Mouse (Mus musculus) spleen, adult 10 weeks (tissue): ENCODE results near the gene Gm10487. TPM values are rescaled to one million over a fixed set of nuclear protein-coding genes. Genes with fewer than 3 reads are reported as not detected.

Source experiments
- polyA plus RNA-seq: library from polyadenylated mRNA; stranded (reverse); fragments of 350-450 nt; fragmentation: Illumina TruSeq; extraction: RNeasy Lipid Tissue Mini Kit (QIAGEN cat#74804); gene quantifications from one replicate; pipeline ENCODE4 v1.2.3, GENCODE M21; 2015; ENCODE audit warnings: low replicate concordance; ENCODE audit not compliant: insufficient read depth

The Gm10487 gene
- not detected for polyA plus RNA-seq

DNA sequence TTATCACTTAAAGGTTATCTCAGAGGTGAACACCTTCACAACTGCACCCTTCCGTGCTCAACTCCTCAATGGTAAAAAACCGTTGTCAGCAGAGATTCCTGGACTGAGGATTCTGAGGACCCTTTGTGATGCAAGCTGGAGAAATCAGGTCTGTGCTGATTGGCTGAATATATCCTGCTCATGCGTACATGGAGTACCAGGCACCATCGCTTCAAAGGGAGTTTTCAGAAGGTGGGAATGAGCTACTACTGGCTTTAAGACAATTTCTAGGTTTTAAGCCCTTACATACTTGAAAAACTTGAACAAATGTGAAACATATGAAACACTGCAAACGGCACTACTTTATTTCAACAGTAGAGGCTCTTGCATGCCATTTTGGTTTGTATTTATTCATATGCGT lies at the start of gene Gm10487:
Gene Gm10487 (minus strand): TSS at position 101 of the 400 bp plus-strand sequence.

